Mouse (Mus musculus): ENCODE measurements at regions not wholly inside any gene's neighbourhood (a gene's known extent, or its start where the extent isn't known, plus 50 kb on each side); places are given as distances from the start of the nearest gene placed in this dataset.

GRCm38 (mm10) chr3:83576155-83576554, 190.0 kb upstream of the Sfrp2 start:
- no peak overlapping the region for H3K27ac ChIP-seq (ENCODE audit: insufficient read depth, low read depth)
- no peak for TF ChIP-seq ETS1 (conservative IDR thresholded peaks at IDR 0.05; ENCODE audit: low read depth, low read length)
- TF ChIP-seq MEF2A (IDR thresholded peaks at IDR 0.05; ENCODE audit: borderline replicate concordance, low read depth, low read length): no peak
- TF ChIP-seq ZKSCAN1 (IDR thresholded peaks at IDR 0.05; ENCODE audit: borderline replicate concordance, low read depth, low read length): no peak
- no peak for TF ChIP-seq TCF12 (IDR thresholded peaks at IDR 0.05; ENCODE audit: low read depth, low read length)
- no peak for TF ChIP-seq CHD2 (IDR thresholded peaks at IDR 0.05; ENCODE audit: low read length)
- no peak for TF ChIP-seq NRF1 (IDR thresholded peaks at IDR 0.05; ENCODE audit: low read depth, low read length)
- no peak for TF ChIP-seq USF2 (conservative IDR thresholded peaks at IDR 0.05; ENCODE audit: low read depth, low read length)
- no peaks in the 10 kb centered on the region for H3K27me3 ChIP-seq (replicated peaks)
- DNase-seq (ENCODE audit: extremely low read depth): no peak
- no peak overlapping the region for H3K4me2 ChIP-seq (ENCODE audit: insufficient read depth, low read depth, poor library complexity, severe bottlenecking)
- in situ Hi-C loops (cut with MboI; ENCODE audit: low pct_ligation_motif_present, low pct_unique_long_range_greater_than_20kb, low sequenced_read_pairs): no loop called here
- no peaks in the 10 kb centered on the region for H3K79me2 ChIP-seq (replicated peaks; ENCODE audit: control insufficient read depth, extremely low read depth, insufficient read depth, poor library complexity, severe bottlenecking)
- H3K4me3 ChIP-seq (replicated peaks in 1 of 3; ENCODE audit: low read depth in 2 of 3, low read length in 2 of 3, poor library complexity in 1 of 3): no peak overlapping the region
- no peaks in the 10 kb centered on the region for H3K9me3 ChIP-seq (replicated peaks; ENCODE audit: low read length)
- dilution Hi-C loops (cut with MboI; ENCODE audit: extremely low pct_ligation_motif_present, extremely low pct_unique_long_range_greater_than_20kb, low sequenced_read_pairs): no loop called here
- no peak overlapping the region for H3K9ac ChIP-seq (ENCODE audit: insufficient read depth, low read depth)
- H3K36me3 ChIP-seq (replicated peaks in 1 of 2; ENCODE audit: control insufficient read depth in 1 of 2, insufficient read depth in 1 of 2, low read length in 1 of 2): no peaks in the 10 kb centered on the region
- no peaks in the 10 kb centered on the region for H3K4me1 ChIP-seq (ENCODE audit: control insufficient read depth in 1 of 2, insufficient read depth in 2 of 2)

GRCm38 (mm10) chr3:83580766-83581165, 185.4 kb upstream of the Sfrp2 start:
- no peaks in the 10 kb centered on the region for H3K4me1 ChIP-seq (ENCODE audit: control insufficient read depth in 1 of 2, insufficient read depth in 2 of 2)
- no peak overlapping the region for H3K4me3 ChIP-seq (replicated peaks in 1 of 3; ENCODE audit: low read depth in 2 of 3, low read length in 2 of 3, poor library complexity in 1 of 3)
- dilution Hi-C loops (cut with MboI; ENCODE audit: extremely low pct_ligation_motif_present, extremely low pct_unique_long_range_greater_than_20kb, low sequenced_read_pairs): no loop called here
- no peaks in the 10 kb centered on the region for H3K9me3 ChIP-seq (replicated peaks; ENCODE audit: low read length)
- H3K79me2 ChIP-seq (replicated peaks; ENCODE audit: control insufficient read depth, extremely low read depth, insufficient read depth, poor library complexity, severe bottlenecking): no peaks in the 10 kb centered on the region
- in situ Hi-C loops (cut with MboI; ENCODE audit: low pct_ligation_motif_present, low pct_unique_long_range_greater_than_20kb, low sequenced_read_pairs): no loop called here
- H3K27me3 ChIP-seq (replicated peaks): no peaks in the 10 kb centered on the region
- DNase-seq (ENCODE audit: extremely low read depth): no peak
- no peak overlapping the region for H3K9ac ChIP-seq (ENCODE audit: insufficient read depth, low read depth)
- no peak overlapping the region for H3K4me2 ChIP-seq (ENCODE audit: insufficient read depth, low read depth, poor library complexity, severe bottlenecking)
- TF ChIP-seq SMC3 (IDR thresholded peaks at IDR 0.05; ENCODE audit: low read depth, low read length) (no peak), ZKSCAN1 (IDR thresholded peaks at IDR 0.05; ENCODE audit: borderline replicate concordance, low read depth, low read length) (no peak), BHLHE40 (IDR thresholded peaks at IDR 0.05; ENCODE audit: low read depth, low read length) (no peak), UBTF (IDR thresholded peaks at IDR 0.05; ENCODE audit: low read depth, low read length) (no peak), EP300 (IDR thresholded peaks at IDR 0.05; ENCODE audit: low read length) (no peak), ZNF384 (IDR thresholded peaks at IDR 0.05; ENCODE audit: low read depth, low read length) (no peak), CHD1 (IDR thresholded peaks at IDR 0.05; ENCODE audit: low read depth, low read length) (no peak), ETS1 (conservative IDR thresholded peaks at IDR 0.05; ENCODE audit: low read depth, low read length) (no peak), ZMIZ1 (IDR thresholded peaks at IDR 0.05; ENCODE audit: low read depth, low read length) (no peak)
- no peak overlapping the region for H3K27ac ChIP-seq (ENCODE audit: insufficient read depth, low read depth)
- no peaks in the 10 kb centered on the region for H3K36me3 ChIP-seq (replicated peaks in 1 of 2; ENCODE audit: control insufficient read depth in 1 of 2, insufficient read depth in 1 of 2, low read length in 1 of 2)

- H3K9me3 ChIP-seq (replicated peaks; ENCODE audit: low read length): no peaks in the 10 kb centered on the region
- no peak overlapping the region for H3K4me3 ChIP-seq (replicated peaks in 1 of 3; ENCODE audit: low read depth in 2 of 3, low read length in 2 of 3, poor library complexity in 1 of 3)
- H3K36me3 ChIP-seq (replicated peaks in 1 of 2; ENCODE audit: control insufficient read depth in 1 of 2, insufficient read depth in 1 of 2, low read length in 1 of 2): no peaks in the 10 kb centered on the region
- H3K27me3 ChIP-seq (replicated peaks): no peaks in the 10 kb centered on the region
- dilution Hi-C loops (cut with MboI; ENCODE audit: extremely low pct_ligation_motif_present, extremely low pct_unique_long_range_greater_than_20kb, low sequenced_read_pairs): no loop called here
- H3K9ac ChIP-seq (ENCODE audit: insufficient read depth, low read depth): no peak overlapping the region
- no peak overlapping the region for H3K27ac ChIP-seq (ENCODE audit: insufficient read depth, low read depth)
- no peak for DNase-seq (ENCODE audit: extremely low read depth)
- H3K79me2 ChIP-seq (replicated peaks; ENCODE audit: control insufficient read depth, extremely low read depth, insufficient read depth, poor library complexity, severe bottlenecking): no peaks in the 10 kb centered on the region
- no peaks in the 10 kb centered on the region for H3K4me1 ChIP-seq (ENCODE audit: control insufficient read depth in 1 of 2, insufficient read depth in 2 of 2)
- H3K4me2 ChIP-seq (ENCODE audit: insufficient read depth, low read depth, poor library complexity, severe bottlenecking): no peak overlapping the region
- in situ Hi-C loops (cut with MboI; ENCODE audit: low pct_ligation_motif_present, low pct_unique_long_range_greater_than_20kb, low sequenced_read_pairs): no loop called here
- TF ChIP-seq POLR2A (IDR thresholded peaks at IDR 0.05; ENCODE audit: low read depth, low read length): no peak
- no peak for TF ChIP-seq IRF4 (IDR thresholded peaks at IDR 0.05; ENCODE audit: low read depth, low read length)
- no peak for TF ChIP-seq MEF2A (IDR thresholded peaks at IDR 0.05; ENCODE audit: borderline replicate concordance, low read depth, low read length)
- no peak for TF ChIP-seq ZC3H11A (IDR thresholded peaks at IDR 0.05; ENCODE audit: low read depth, low read length)
- no peak for TF ChIP-seq ETS1 (conservative IDR thresholded peaks at IDR 0.05; ENCODE audit: low read depth, low read length)
- no peak for TF ChIP-seq EP300 (IDR thresholded peaks at IDR 0.05; ENCODE audit: low read length)
- TF ChIP-seq CTCF (conservative IDR thresholded peaks at IDR 0.05 in 1 of 2, IDR thresholded peaks at IDR 0.05 in 1 of 2; ENCODE audit: low read depth in 2 of 2, low read length in 2 of 2): no peak
- no peak for TF ChIP-seq NRF1 (IDR thresholded peaks at IDR 0.05; ENCODE audit: low read depth, low read length)
- no peak for TF ChIP-seq ELF1 (IDR thresholded peaks at IDR 0.05; ENCODE audit: low read depth, low read length)
- TF ChIP-seq JUN (IDR thresholded peaks at IDR 0.05; ENCODE audit: insufficient read depth, low read depth, low read length): no peak
- TF ChIP-seq SIN3A (IDR thresholded peaks at IDR 0.05; ENCODE audit: low read length): no peak
- no peak for TF ChIP-seq GABPA (IDR thresholded peaks at IDR 0.05; ENCODE audit: insufficient replicate concordance, low read depth, low read length)
- TF ChIP-seq ZKSCAN1 (IDR thresholded peaks at IDR 0.05; ENCODE audit: borderline replicate concordance, low read depth, low read length): no peak
- TF ChIP-seq CHD1 (IDR thresholded peaks at IDR 0.05; ENCODE audit: low read depth, low read length): no peak
- no peak for TF ChIP-seq KAT2A (IDR thresholded peaks at IDR 0.05; ENCODE audit: insufficient replicate concordance, low read length)
- no peak for TF ChIP-seq CHD2 (IDR thresholded peaks at IDR 0.05; ENCODE audit: low read length)
- no peak for TF ChIP-seq USF2 (conservative IDR thresholded peaks at IDR 0.05; ENCODE audit: low read depth, low read length)
- no peak for TF ChIP-seq ZMIZ1 (IDR thresholded peaks at IDR 0.05; ENCODE audit: low read depth, low read length)
Measured at GRCm38 (mm10) chr3:83582256-83582655, 183.9 kb upstream of the Sfrp2 start.

Measured in CH12.LX (cell line).